Mouse (Mus musculus) heart, postnatal 0 days (tissue): ENCODE results near the gene Gm10382. TPM values are rescaled to one million over a fixed set of nuclear protein-coding genes. Genes with fewer than 3 reads are reported as not detected.
A peak's percentile ranks its signal among the peaks of the same experiment; 100 is the strongest.

ENCODE experiments used
- ATAC-seq: fragments of 200-750 bp; cut with Nextera tagmentation; 2 replicates; pipeline ENCODE4 v1.8.0; 2017; ENCODE audit warnings: low read depth, moderate number of reproducible peaks, moderate library complexity; ENCODE audit not compliant: insufficient read depth
- DNase-seq: peaks from one replicate; pipeline ENCODE4 v3.0.0-alpha.2; 2016; ENCODE audit warnings: low spot score
- H3K27ac ChIP-seq: fragments of 300-500 bp; sonication (generic); 2 replicates; pipeline ENCODE4 v1.5.1; 2014; ENCODE audit warnings: low read depth, mild to moderate bottlenecking
- H3K27me3 ChIP-seq: fragments of 300-500 bp; sonication (generic); 2 replicates; pipeline ENCODE4 v1.6.1; 2014; ENCODE audit warnings: low read length, mixed read lengths; ENCODE audit not compliant: control insufficient read depth, insufficient read depth
- H3K36me3 ChIP-seq: fragments of 300-500 bp; sonication (generic); replicated peaks from 2 replicates; pipeline ENCODE4 v1.6.1; 2014; ENCODE audit warnings: low read length, mixed read lengths; ENCODE audit not compliant: control insufficient read depth, insufficient read depth
- H3K4me1 ChIP-seq: fragments of 300-500 bp; sonication (generic); 2 replicates; pipeline ENCODE4 v1.6.1; 2014; ENCODE audit warnings: antibody characterized with exemption; ENCODE audit not compliant: control insufficient read depth, insufficient read depth
- H3K4me2 ChIP-seq: fragments of 300-500 bp; sonication (generic); 2 replicates; pipeline ENCODE4 v1.6.1; 2014; ENCODE audit warnings: low read depth, mild to moderate bottlenecking, low read length, moderate library complexity
- H3K4me3 ChIP-seq: fragments of 300-500 bp; sonication (generic); 2 replicates; pipeline ENCODE4 v1.5.1; 2014; ENCODE audit warnings: low read depth, low read length
- H3K9ac ChIP-seq: fragments of 300-500 bp; sonication (generic); replicated peaks from 2 replicates; pipeline ENCODE4 v1.6.1; 2014; ENCODE audit warnings: low read depth, low read length, mixed read lengths
- H3K9me3 ChIP-seq: fragments of 300-500 bp; sonication (generic); replicated peaks from 2 replicates; pipeline ENCODE4 v1.6.1; 2016; ENCODE audit warnings: low read length; ENCODE audit not compliant: control insufficient read depth
- CTCF ChIP-seq: IDR thresholded peaks from 2 replicates; pipeline ENCODE4 v1.5.1; 2016; ENCODE audit warnings: antibody characterized with exemption, control low read depth, low read depth
- EP300 ChIP-seq: IDR thresholded peaks from 2 replicates; pipeline ENCODE4 v1.6.1; 2016; ENCODE audit warnings: antibody characterized with exemption, low read depth
- WGBS: fragments of 180-500 bp; shearing (Covaris S2); extraction: QIAGEN DNeasy Blood & Tissue Kit; methylation state at CpG from one replicate; pipeline ENCODE4 v1.1.7; 2014; 5-methylcytosine and 5-hydroxymethylcytosine counted together
- polyA plus RNA-seq: library from polyadenylated mRNA; unstranded; fragments of >200 nt; fragmentation: Nextera tagmentation; extraction: Ambion mirVana; gene quantifications from 2 replicates; pipeline ENCODE4 v1.2.1, GENCODE M21; 2015
- total RNA-seq: library from RNA; depleted of rRNA; stranded (reverse); fragments of >200 nt; gene quantifications from 2 replicates; pipeline ENCODE4 v1.2.3, GENCODE M21; 2014; ENCODE audit warnings: low replicate concordance

Gm10382 gene
- total and polyA plus RNA-seq, 2 experiments from 2014 or later: 0.78 TPM; not detected in 1

DNA sequence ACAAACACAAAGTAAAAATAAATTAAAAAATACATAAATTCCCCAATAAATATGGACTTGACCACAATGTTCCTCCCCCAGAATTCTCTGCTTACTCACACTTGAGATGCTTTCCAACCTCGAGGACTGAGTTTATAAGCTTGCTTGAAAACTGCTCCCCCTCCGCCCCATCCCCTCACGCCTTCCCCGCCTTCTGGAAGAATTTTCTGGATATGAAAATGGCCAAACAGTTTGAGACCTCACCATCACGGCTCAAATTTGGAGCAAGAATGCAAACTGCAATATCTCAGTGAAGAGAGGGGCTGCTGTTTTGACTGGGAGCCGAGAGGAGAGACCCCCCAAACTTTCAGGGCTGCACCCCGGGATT is 15.4 kb downstream of the Gm10382 start:
- Histone ChIP-seq H3K4me1 (peaks cover 12% of the 10 kb centered on the region; the same call in 1 of the 2 replicates), H3K4me2 (peak overlapping the region; percentile 70), H3K27me3 (no peaks in the 10 kb centered on the region), H3K9ac (peak overlapping the region; percentile 59), H3K36me3 (no peaks in the 10 kb centered on the region), H3K27ac (peak overlapping the region; percentile 95), H3K9me3 (no peaks in the 10 kb centered on the region), H3K4me3 (peak overlapping the region; percentile 62)
- no peak for ATAC-seq
- 4% methylated on average over 7 of the region's 7 CpGs for WGBS
- DNase-seq: no peak
- TF ChIP-seq EP300 (no peak), CTCF (no peak)

DNA sequence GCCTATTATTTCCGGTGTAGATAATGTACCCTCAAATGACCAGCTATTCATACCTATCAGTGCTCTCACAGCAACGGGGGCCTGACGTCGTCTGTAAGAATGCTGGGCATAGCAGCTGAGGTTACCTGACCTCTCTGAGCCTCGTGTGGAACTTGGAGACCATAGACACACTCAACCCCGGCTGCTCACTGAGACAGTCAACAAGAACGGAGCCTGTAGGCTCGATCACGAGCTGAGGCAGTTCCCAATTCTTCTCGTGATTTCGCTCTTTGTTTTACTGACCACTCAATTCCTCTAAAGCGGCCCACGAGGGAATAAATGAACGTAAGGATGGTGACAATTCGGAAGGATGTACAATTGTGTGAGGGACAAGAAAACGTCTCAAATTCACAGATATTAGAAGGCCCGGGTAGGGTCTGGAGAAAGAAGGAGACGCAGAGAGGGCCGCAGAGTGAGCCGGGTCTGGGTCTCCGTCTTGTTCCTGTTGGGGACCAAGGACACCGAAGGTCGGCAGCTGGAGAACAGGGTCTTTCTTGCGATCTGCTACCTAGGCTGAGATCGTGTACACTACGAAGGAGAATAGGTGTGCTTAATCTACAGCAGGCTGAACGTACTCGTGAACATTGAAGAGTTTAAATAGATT is 15.9 kb downstream of the Gm10382 start:
- Histone ChIP-seq H3K36me3 (no peaks in the 10 kb centered on the region), H3K4me2 (peak overlapping the region; percentile 70), H3K9me3 (no peaks in the 10 kb centered on the region), H3K4me1 (peaks cover 12% of the 10 kb centered on the region; the same call in 1 of the 2 replicates), H3K27me3 (no peaks in the 10 kb centered on the region), H3K9ac (peak overlapping the region; percentile 59), H3K27ac (peak overlapping the region; percentile 95), H3K4me3 (peak overlapping the region; percentile 62)
- TF ChIP-seq EP300 (no peak), CTCF (no peak)
- ATAC-seq (peak; percentile 21; the same call in 1 of the 2 replicates), DNase-seq (peak; percentile 63)
- WGBS: under 1% methylated on average over 28 of the region's 28 CpGs

DNA sequence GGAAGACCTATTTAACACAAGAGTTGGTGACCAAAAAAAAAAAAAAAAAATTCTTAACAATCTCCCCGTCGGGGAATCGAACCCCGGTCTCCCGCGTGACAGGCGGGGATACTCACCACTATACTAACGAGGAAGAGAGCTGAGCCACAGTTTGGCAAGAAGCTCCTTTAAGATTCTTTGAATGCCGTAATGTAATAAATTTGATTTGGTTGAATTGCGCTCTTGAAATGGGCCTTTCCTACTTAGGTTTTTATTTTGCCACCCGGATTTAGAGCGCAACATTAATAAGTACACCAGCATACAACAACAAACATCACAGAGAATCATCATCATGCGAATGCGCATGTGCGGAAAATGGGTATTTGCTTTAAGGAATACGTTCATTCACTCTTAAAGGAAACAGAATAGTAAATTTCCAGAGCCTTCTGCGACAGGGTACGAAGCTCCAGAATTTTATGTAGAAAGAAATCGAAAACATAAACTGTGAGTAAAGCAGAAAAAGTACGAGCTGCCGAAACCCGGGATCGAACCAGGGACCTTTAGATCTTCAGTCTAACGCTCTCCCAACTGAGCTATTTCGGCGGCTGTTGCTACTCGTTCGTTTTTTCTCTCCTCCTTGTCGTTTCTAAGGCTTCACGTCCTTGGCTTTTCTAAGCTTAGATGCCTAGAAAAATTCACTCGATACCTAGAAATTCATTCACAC is 16.6 kb downstream of the Gm10382 start:
- H3K36me3 ChIP-seq: no peaks in the 10 kb centered on the region
- H3K27me3 ChIP-seq: no peaks in the 10 kb centered on the region
- H3K4me1 ChIP-seq: peaks cover 12% of the 10 kb centered on the region; the same call in 1 of the 2 replicates
- H3K4me2 ChIP-seq: peak overlapping the region; percentile 70
- ATAC-seq (peak; percentile 62), DNase-seq (peak; percentile 81)
- TF ChIP-seq CTCF: no peak
- TF ChIP-seq EP300: peak; percentile 76; the same call in 1 of the 2 replicates
- H3K27ac ChIP-seq: peak overlapping the region; percentile 95
- peak overlapping the region; percentile 62 for H3K4me3 ChIP-seq
- H3K9ac ChIP-seq: peak overlapping the region; percentile 70
- under 1% methylated on average over 31 of the region's 31 CpGs for WGBS
- H3K9me3 ChIP-seq: no peaks in the 10 kb centered on the region

DNA sequence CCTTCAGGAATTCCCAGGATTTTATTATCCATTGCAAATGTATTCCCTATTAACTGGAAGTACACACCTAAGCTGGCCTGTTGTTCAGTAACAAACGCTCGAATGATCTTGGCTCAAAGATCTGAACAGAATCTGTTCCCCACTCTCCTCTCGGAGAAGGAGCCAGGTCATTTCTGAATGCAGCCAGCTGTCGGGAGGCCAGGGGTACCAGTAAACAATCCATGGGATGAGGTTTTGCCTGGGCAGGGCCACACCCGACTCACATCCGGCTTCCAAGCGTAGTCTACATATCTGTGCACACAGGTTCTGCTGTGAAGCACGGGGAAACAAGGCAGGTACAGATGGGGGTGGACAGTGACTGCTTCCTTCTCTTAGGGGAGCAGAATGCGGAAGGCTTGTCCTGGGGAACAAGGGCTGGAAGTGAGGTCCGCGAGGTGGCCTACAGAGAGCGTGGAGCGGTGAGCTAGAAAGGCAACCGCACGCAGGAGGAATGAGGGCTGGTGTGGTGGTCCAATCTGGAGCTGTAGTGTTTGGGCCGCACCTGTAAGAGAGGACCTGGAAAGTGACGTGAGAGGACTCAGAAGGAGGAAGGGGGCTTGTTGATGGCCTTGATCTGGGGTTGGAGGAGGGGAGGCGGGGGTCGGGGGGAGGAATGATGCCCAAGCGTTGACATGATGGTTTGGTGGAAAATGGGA is 17.3 kb downstream of the Gm10382 start:
- TF ChIP-seq EP300 (no peak), CTCF (no peak; the same call in 1 of the 2 replicates)
- Histone ChIP-seq H3K27ac (peak overlapping the region; percentile 95), H3K27me3 (no peaks in the 10 kb centered on the region), H3K4me2 (peak overlapping the region; percentile 70), H3K9me3 (no peaks in the 10 kb centered on the region), H3K4me3 (peak overlapping the region; percentile 62), H3K4me1 (peaks cover 8% of the 10 kb centered on the region; the same call in 1 of the 2 replicates), H3K36me3 (no peaks in the 10 kb centered on the region), H3K9ac (peak overlapping the region; percentile 70)
- 1% methylated on average over 19 of the region's 20 CpGs for WGBS
- ATAC-seq: peak; percentile 30
- peak; percentile 73 for DNase-seq

DNA sequence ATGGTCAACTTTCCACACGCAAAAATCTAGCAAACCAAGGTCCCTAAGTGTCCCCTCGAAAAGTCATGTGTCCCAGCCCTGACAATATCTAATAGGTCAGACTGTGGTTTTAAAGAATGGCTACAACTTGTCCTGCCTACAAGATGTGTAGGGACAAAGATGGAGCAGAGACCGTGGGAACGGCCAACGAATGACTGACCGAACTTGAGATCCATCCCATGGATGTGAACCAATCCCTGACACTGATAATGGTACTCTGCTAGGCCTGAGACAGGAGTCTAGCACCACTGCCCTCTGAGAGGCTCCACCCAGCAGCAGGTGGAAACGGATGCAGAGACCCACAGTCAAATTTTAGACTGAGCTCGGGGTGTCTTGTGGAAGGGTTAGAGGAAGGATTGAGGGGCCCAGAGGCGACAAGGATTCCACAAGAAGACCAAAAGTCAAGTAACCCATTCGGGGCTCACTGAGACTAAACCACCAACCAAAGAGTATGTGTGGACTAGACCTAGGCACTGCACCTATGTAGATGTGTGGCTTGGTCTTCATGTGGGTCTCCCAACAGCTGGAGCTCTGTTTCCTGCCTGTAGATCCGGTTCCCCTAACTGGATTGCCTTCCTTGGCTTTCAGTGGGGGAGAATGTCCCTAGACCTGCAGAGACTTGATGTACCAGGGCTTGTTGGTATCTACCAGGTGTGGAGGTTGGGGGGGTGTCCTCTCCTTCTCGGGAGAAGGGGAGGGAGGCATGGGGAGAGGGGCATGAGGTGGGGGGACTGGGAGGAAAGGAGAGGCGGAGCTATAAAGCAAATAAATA is 18.1 kb downstream of the Gm10382 start:
- no peak for DNase-seq
- peak overlapping the region; percentile 95 for H3K27ac ChIP-seq
- TF ChIP-seq EP300 (no peak), CTCF (no peak)
- H3K4me3 ChIP-seq: peak overlapping the region; percentile 62
- H3K9me3 ChIP-seq: no peaks in the 10 kb centered on the region
- H3K36me3 ChIP-seq: no peaks in the 10 kb centered on the region
- peaks cover 8% of the 10 kb centered on the region; the same call in 1 of the 2 replicates for H3K4me1 ChIP-seq
- peak overlapping the region; percentile 70 for H3K4me2 ChIP-seq
- H3K9ac ChIP-seq: peak overlapping the region; percentile 70; the same call in 1 of the 2 replicates
- no peak for ATAC-seq
- H3K27me3 ChIP-seq: no peaks in the 10 kb centered on the region
- 58% methylated on average over 13 of the region's 13 CpGs for WGBS
